18 mouse cellular contexts compared by ENCODE assay signal in genomic region chr13:16964823-16965475, GRCm38 (mm10).
DNase-seq lines count a peak whose midpoint lies in the region; ATAC-seq and TF ChIP-seq lines count a peak whose summit lies in the region.
"Had no signal": no experiment of that assay in that cellular context is flagged by ENCODE, and none has a peak within 500 bp of the region (broad histone marks: within the 10 kb centered on the region; RNA-seq: fewer than 3 reads in every experiment).

No protein-coding gene starts in this region.

- no peaks in the 10 kb centered on the region for H3K4me1 ChIP-seq in cortical plate, adult 2 months (ENCODE audit: control insufficient read depth, insufficient read depth, low read length)
- H3K4me1 ChIP-seq: embryonic facial prominence, embryonic 13.5 days; heart, embryonic 13.5 days; hindbrain, embryonic 15.5 days; limb, embryonic 13.5 days; liver, embryonic 13.5 days; midbrain, embryonic 12.5 days had no signal

- peak; percentile 62 for ATAC-seq in frontal cortex, adult (ENCODE audit: low TSS enrichment)

- peak; percentile 30; the same call in 1 of the 2 replicates for TF ChIP-seq CTCF in cortical plate, adult 2 months (IDR thresholded peaks at IDR 0.05; ENCODE audit: extremely low read depth, insufficient read depth, low read length)

- DNase-seq in frontal cortex, postnatal 14 days (ENCODE audit: low spot score in 2 of 2), result no peak
- peak; percentile 4 for DNase-seq in layer of hippocampus, adult 11-12 months (ENCODE audit: low spot score)
- no peak for DNase-seq in layer of hippocampus, postnatal 25 days (ENCODE audit: extremely low spot score in 1 of 2, low spot score in 1 of 2)
- DNase-seq in Muller cell, postnatal 12 days (ENCODE audit: inconsistent ontology term), result peak; percentile 3
- no peak for DNase-seq in urinary bladder, postnatal 10 days (ENCODE audit: low spot score)
- DNase-seq: cerebellum, adult 9-11 months; heart, postnatal 36 days; kidney, adult 18-20 months; kidney, postnatal 10 days; liver, embryonic 13.5 days; thymus, postnatal 14 days had no signal

- TF ChIP-seq POLR2A in cortical plate, adult 2 months (IDR thresholded peaks at IDR 0.05; ENCODE audit: extremely low read depth, insufficient read depth, low read length), result no peak

- no peak overlapping the region for H3K27ac ChIP-seq in cortical plate, adult 2 months (ENCODE audit: insufficient read depth, low read length)
- H3K27ac ChIP-seq: embryonic facial prominence, embryonic 13.5 days; heart, embryonic 13.5 days; hindbrain, embryonic 15.5 days; limb, embryonic 13.5 days; liver, embryonic 13.5 days; midbrain, embryonic 12.5 days had no signal

- no peak overlapping the region for H3K4me3 ChIP-seq in cortical plate, adult 2 months (ENCODE audit: insufficient read depth, low read length)
- H3K4me3 ChIP-seq: embryonic facial prominence, embryonic 13.5 days; heart, embryonic 13.5 days; hindbrain, embryonic 15.5 days; limb, embryonic 13.5 days; liver, embryonic 13.5 days; midbrain, embryonic 12.5 days had no signal

Comparison
In these comparisons a context has a peak if more than half of its experiments do, and no peak if none do; other contexts are left out.
1. DNase-seq: peak in layer of hippocampus, adult 11-12 months (single experiment) and Muller cell, postnatal 12 days (single experiment); none in frontal cortex, postnatal 14 days (0 of 2), layer of hippocampus, postnatal 25 days (0 of 2) and urinary bladder, postnatal 10 days (single experiment).